Mouse (Mus musculus) heart, postnatal 0 days (tissue): ENCODE measurements around the gene Hoxa3. TPM values are rescaled to one million over a fixed set of nuclear protein-coding genes. Genes with fewer than 3 reads are reported as not detected.

Source experiments
- ATAC-seq: fragments of 200-750 bp; cut with Nextera tagmentation; 2 replicates; pipeline ENCODE4 v1.8.0; 2017; ENCODE audit warnings: low read depth, moderate number of reproducible peaks, moderate library complexity; ENCODE audit not compliant: insufficient read depth
- DNase-seq: peaks from one replicate; pipeline ENCODE4 v3.0.0-alpha.2; 2016; ENCODE audit warnings: low spot score
- H3K27ac ChIP-seq: fragments of 300-500 bp; sonication (generic); 2 replicates; pipeline ENCODE4 v1.5.1; 2014; ENCODE audit warnings: low read depth, mild to moderate bottlenecking
- H3K27me3 ChIP-seq: fragments of 300-500 bp; sonication (generic); 2 replicates; pipeline ENCODE4 v1.6.1; 2014; ENCODE audit warnings: low read length, mixed read lengths; ENCODE audit not compliant: control insufficient read depth, insufficient read depth
- H3K36me3 ChIP-seq: fragments of 300-500 bp; sonication (generic); replicated peaks from 2 replicates; pipeline ENCODE4 v1.6.1; 2014; ENCODE audit warnings: low read length, mixed read lengths; ENCODE audit not compliant: control insufficient read depth, insufficient read depth
- H3K4me1 ChIP-seq: fragments of 300-500 bp; sonication (generic); 2 replicates; pipeline ENCODE4 v1.6.1; 2014; ENCODE audit warnings: antibody characterized with exemption; ENCODE audit not compliant: control insufficient read depth, insufficient read depth
- H3K4me2 ChIP-seq: fragments of 300-500 bp; sonication (generic); 2 replicates; pipeline ENCODE4 v1.6.1; 2014; ENCODE audit warnings: low read depth, mild to moderate bottlenecking, low read length, moderate library complexity
- H3K4me3 ChIP-seq: fragments of 300-500 bp; sonication (generic); 2 replicates; pipeline ENCODE4 v1.5.1; 2014; ENCODE audit warnings: low read depth, low read length
- H3K9ac ChIP-seq: fragments of 300-500 bp; sonication (generic); replicated peaks from 2 replicates; pipeline ENCODE4 v1.6.1; 2014; ENCODE audit warnings: low read depth, low read length, mixed read lengths
- H3K9me3 ChIP-seq: fragments of 300-500 bp; sonication (generic); replicated peaks from 2 replicates; pipeline ENCODE4 v1.6.1; 2016; ENCODE audit warnings: low read length; ENCODE audit not compliant: control insufficient read depth
- CTCF ChIP-seq: IDR thresholded peaks from 2 replicates; pipeline ENCODE4 v1.5.1; 2016; ENCODE audit warnings: antibody characterized with exemption, control low read depth, low read depth
- EP300 ChIP-seq: IDR thresholded peaks from 2 replicates; pipeline ENCODE4 v1.6.1; 2016; ENCODE audit warnings: antibody characterized with exemption, low read depth
- WGBS: fragments of 180-500 bp; shearing (Covaris S2); extraction: QIAGEN DNeasy Blood & Tissue Kit; methylation state at CpG from one replicate; pipeline ENCODE4 v1.1.7; 2014; 5-methylcytosine and 5-hydroxymethylcytosine counted together
- polyA plus RNA-seq: library from polyadenylated mRNA; unstranded; fragments of >200 nt; fragmentation: Nextera tagmentation; extraction: Ambion mirVana; gene quantifications from 2 replicates; pipeline ENCODE4 v1.2.1, GENCODE M21; 2015
- total RNA-seq: library from RNA; depleted of rRNA; stranded (reverse); fragments of >200 nt; gene quantifications from 2 replicates; pipeline ENCODE4 v1.2.3, GENCODE M21; 2014; ENCODE audit warnings: low replicate concordance

Hoxa3 gene
- total and polyA plus RNA-seq, 2 experiments from 2014 or later, result 0.37 TPM; not detected in 1

DNA sequence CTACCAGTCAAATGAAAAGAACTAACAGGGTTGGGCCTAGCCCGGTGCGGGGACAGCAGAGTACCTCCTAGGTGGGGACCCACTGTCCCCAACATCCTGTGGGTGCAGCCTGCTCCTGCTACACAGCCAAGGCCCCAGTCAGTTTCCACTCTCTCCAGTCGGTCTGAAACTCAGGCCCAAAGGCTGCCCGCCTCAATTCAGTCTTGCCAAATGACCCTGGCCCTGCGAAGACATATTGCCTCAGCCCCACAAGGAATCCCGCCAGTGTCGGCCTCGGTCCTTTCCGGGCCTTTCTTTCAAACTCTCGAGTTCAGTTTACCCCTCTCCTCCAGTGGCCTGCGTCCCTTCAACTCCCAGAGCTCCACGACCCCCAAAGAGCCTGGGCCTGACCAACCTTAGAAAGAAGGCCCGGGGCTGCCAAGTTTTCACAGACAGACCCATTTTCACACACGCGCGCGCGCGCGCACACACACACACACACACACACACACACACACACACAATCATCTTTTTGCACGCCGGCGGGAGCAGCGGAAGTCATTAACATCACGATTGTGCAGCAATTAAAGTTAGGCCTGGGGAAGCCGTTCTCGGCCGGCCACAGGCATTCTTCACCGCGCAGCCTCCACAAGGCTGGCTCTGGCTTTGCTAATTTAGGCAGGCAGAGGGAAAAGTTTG, 12.9 kb downstream of the Hoxa3 start:
- WGBS, result 13% methylated on average over 30 of the region's 30 CpGs
- Histone ChIP-seq H3K4me3 (no peak overlapping the region), H3K27ac (no peak overlapping the region), H3K9me3 (no peaks in the 10 kb centered on the region), H3K9ac (no peak overlapping the region), H3K27me3 (peaks cover 100% of the 10 kb centered on the region), H3K4me2 (no peak overlapping the region), H3K36me3 (no peaks in the 10 kb centered on the region), H3K4me1 (no peaks in the 10 kb centered on the region)
- ATAC-seq, result no peak
- DNase-seq, result no peak
- TF ChIP-seq CTCF (no peak), EP300 (no peak)

- peak; percentile 71 for DNase-seq
- H3K9ac ChIP-seq, result no peak overlapping the region
- no peaks in the 10 kb centered on the region for H3K36me3 ChIP-seq
- WGBS, result 7% methylated on average over 10 of the region's 10 CpGs
- no peak overlapping the region for H3K4me2 ChIP-seq
- H3K9me3 ChIP-seq, result no peaks in the 10 kb centered on the region
- ATAC-seq, result peak; percentile 60
- no peak overlapping the region for H3K4me3 ChIP-seq
- no peak overlapping the region for H3K27ac ChIP-seq
- peaks cover 100% of the 10 kb centered on the region for H3K27me3 ChIP-seq
- H3K4me1 ChIP-seq, result 0 out of 2 replicates have a peak, but pooled peaks cover under 1% of the 10 kb centered on the region
- TF ChIP-seq EP300 (no peak), CTCF (peak; percentile 55)
Measured at GRCm38 (mm10) chr6:52197271-52197670, 15.9 kb downstream of the Hoxa3 start.

GRCm38 (mm10) chr6:52196811-52197210, 16.3 kb downstream of the Hoxa3 start:
- H3K36me3 ChIP-seq, result no peaks in the 10 kb centered on the region
- 0 out of 2 replicates have a peak, but pooled peaks cover 5% of the 10 kb centered on the region for H3K4me1 ChIP-seq
- H3K4me3 ChIP-seq, result no peak overlapping the region
- no peak overlapping the region for H3K9ac ChIP-seq
- H3K27ac ChIP-seq, result no peak overlapping the region
- H3K4me2 ChIP-seq, result no peak overlapping the region
- DNase-seq (no peak), ATAC-seq (no peak)
- 11% methylated on average over 9 of the region's 9 CpGs for WGBS
- TF ChIP-seq EP300 (no peak), CTCF (no peak)
- H3K9me3 ChIP-seq, result no peaks in the 10 kb centered on the region
- peaks cover 100% of the 10 kb centered on the region for H3K27me3 ChIP-seq

GRCm38 (mm10) chr6:52194690-52195089, 18.4 kb downstream of the Hoxa3 start:
- Histone ChIP-seq H3K27ac (no peak overlapping the region), H3K9me3 (no peaks in the 10 kb centered on the region), H3K36me3 (no peaks in the 10 kb centered on the region), H3K4me3 (no peak overlapping the region), H3K4me1 (0 out of 2 replicates have a peak, but pooled peaks cover 7% of the 10 kb centered on the region), H3K4me2 (no peak overlapping the region), H3K27me3 (peaks cover 100% of the 10 kb centered on the region), H3K9ac (no peak overlapping the region)
- TF ChIP-seq EP300 (no peak), CTCF (no peak)
- ATAC-seq (no peak), DNase-seq (no peak)
- WGBS, result 15% methylated on average over 10 of the region's 10 CpGs

GRCm38 (mm10) chr6:52191860-52192550, 21.1 kb downstream of the Hoxa3 start:
- 0 out of 2 replicates have a peak, but pooled peaks cover 7% of the 10 kb centered on the region for H3K4me1 ChIP-seq
- no peak overlapping the region for H3K27ac ChIP-seq
- no peaks in the 10 kb centered on the region for H3K9me3 ChIP-seq
- H3K4me2 ChIP-seq, result peak overlapping the region; percentile 49
- H3K4me3 ChIP-seq, result peak overlapping the region; percentile 37
- DNase-seq (no peak), ATAC-seq (peak; percentile 73; the same call in 1 of the 2 replicates)
- peaks cover 100% of the 10 kb centered on the region for H3K27me3 ChIP-seq
- H3K9ac ChIP-seq, result no peak overlapping the region
- TF ChIP-seq CTCF (no peak), EP300 (no peak)
- H3K36me3 ChIP-seq, result no peaks in the 10 kb centered on the region
- 2% methylated on average over 43 of the region's 55 CpGs for WGBS
